14 mouse cellular contexts compared by ENCODE assay signal in genomic region chr11:99063406-99064131, GRCm38 (mm10). TPM values are rescaled to one million over a fixed set of nuclear protein-coding genes. Genes with fewer than 3 reads are reported as not detected.
DNase-seq lines count a peak whose midpoint lies in the region; ATAC-seq lines count a peak whose summit lies in the region.
"Had no signal": no experiment of that assay in that cellular context is flagged by ENCODE, and none has a peak within 500 bp of the region (broad histone marks: within the 10 kb centered on the region; RNA-seq: fewer than 3 reads in every experiment).

No protein-coding gene starts in this region.

- H3K36me3 ChIP-seq in midbrain, embryonic 12.5 days, result no peaks in the 10 kb centered on the region
- H3K36me3 ChIP-seq in midbrain, embryonic 15.5 days (replicated peaks), result no peaks in the 10 kb centered on the region
- H3K36me3 ChIP-seq in intestine, embryonic 14.5 days (ENCODE audit: control insufficient read depth, insufficient read depth, low read length), result no peaks in the 10 kb centered on the region
- no peaks in the 10 kb centered on the region for H3K36me3 ChIP-seq in limb, embryonic 13.5 days
- H3K36me3 ChIP-seq: heart, embryonic 12.5 days; lung, embryonic 15.5 days had no signal

- H3K9me3 ChIP-seq in midbrain, embryonic 12.5 days, result peaks cover 8% of the 10 kb centered on the region; the same call in 1 of the 2 replicates
- H3K9me3 ChIP-seq in midbrain, embryonic 15.5 days, result no peaks in the 10 kb centered on the region
- H3K9me3 ChIP-seq in intestine, embryonic 14.5 days (ENCODE audit: control insufficient read depth, low read length), result no peaks in the 10 kb centered on the region
- H3K9me3 ChIP-seq in limb, embryonic 13.5 days, result peaks cover 8% of the 10 kb centered on the region; the same call in 1 of the 2 replicates
- H3K9me3 ChIP-seq: lung, embryonic 15.5 days had no signal

- H3K4me3 ChIP-seq in midbrain, embryonic 12.5 days, result no peak overlapping the region
- H3K4me3 ChIP-seq in midbrain, embryonic 15.5 days, result no peak overlapping the region
- no peak overlapping the region for H3K4me3 ChIP-seq in intestine, embryonic 14.5 days (ENCODE audit: low read depth, low read length)
- no peak overlapping the region for H3K4me3 ChIP-seq in limb, embryonic 13.5 days
- H3K4me3 ChIP-seq: heart, embryonic 12.5 days; lung, embryonic 15.5 days; myocyte had no signal

- DNase-seq in intestine, embryonic 14.5 days (ENCODE audit: low spot score), result peak; percentile 56
- DNase-seq in left cerebral cortex, adult 11 months (ENCODE audit: low spot score), result no peak
- no peak for DNase-seq in T-cell, adult 2 months (ENCODE audit: low spot score)
- no peak for DNase-seq in right cerebral cortex, postnatal 36 days (ENCODE audit: low spot score in 2 of 2)
- DNase-seq: cerebellum, adult 11 months; gastrocnemius, postnatal 25 days; heart, postnatal 4 days; kidney, postnatal 10 days had no signal

- H3K4me2 ChIP-seq in midbrain, embryonic 12.5 days (replicated peaks), result no peak overlapping the region
- H3K4me2 ChIP-seq in midbrain, embryonic 15.5 days, result no peak overlapping the region
- no peak overlapping the region for H3K4me2 ChIP-seq in intestine, embryonic 14.5 days (ENCODE audit: low read length)
- H3K4me2 ChIP-seq in limb, embryonic 13.5 days (replicated peaks), result no peak overlapping the region
- H3K4me2 ChIP-seq: heart, embryonic 12.5 days; lung, embryonic 15.5 days had no signal

- H3K4me1 ChIP-seq in midbrain, embryonic 12.5 days, result no peaks in the 10 kb centered on the region
- peaks cover 4% of the 10 kb centered on the region; the same call in 1 of the 2 replicates for H3K4me1 ChIP-seq in midbrain, embryonic 15.5 days
- peaks cover 10% of the 10 kb centered on the region; the same call in 1 of the 2 replicates for H3K4me1 ChIP-seq in intestine, embryonic 14.5 days (replicated peaks; ENCODE audit: control insufficient read depth, insufficient read depth, low read length)
- H3K4me1 ChIP-seq in limb, embryonic 13.5 days, result peaks cover 34% of the 10 kb centered on the region

- H3K27ac ChIP-seq in midbrain, embryonic 12.5 days (replicated peaks), result no peak overlapping the region
- no peak overlapping the region for H3K27ac ChIP-seq in midbrain, embryonic 15.5 days
- H3K27ac ChIP-seq in intestine, embryonic 14.5 days (ENCODE audit: low read depth), result no peak overlapping the region
- peak overlapping the region; percentile 52 for H3K27ac ChIP-seq in limb, embryonic 13.5 days
- H3K27ac ChIP-seq: lung, embryonic 15.5 days had no signal

- 35% methylated on average over 8 of the region's 8 CpGs for WGBS in midbrain, embryonic 12.5 days
- WGBS in midbrain, embryonic 15.5 days, result 32% methylated on average over 8 of the region's 8 CpGs
- WGBS in intestine, embryonic 14.5 days, result 37% methylated on average over 8 of the region's 8 CpGs
- 21% methylated on average over 8 of the region's 8 CpGs for WGBS in limb, embryonic 13.5 days

- H3K9ac ChIP-seq in midbrain, embryonic 12.5 days (replicated peaks), result peak overlapping the region; percentile 34; the same call in 1 of the 2 replicates
- H3K9ac ChIP-seq in midbrain, embryonic 15.5 days, result no peak overlapping the region
- H3K9ac ChIP-seq in intestine, embryonic 14.5 days (ENCODE audit: low read length), result no peak overlapping the region
- H3K9ac ChIP-seq in limb, embryonic 13.5 days, result no peak overlapping the region
- H3K9ac ChIP-seq: heart, embryonic 12.5 days; lung, embryonic 15.5 days had no signal

- ATAC-seq in midbrain, embryonic 12.5 days (ENCODE audit: low FRiP score, low read depth), result no peak
- no peak for ATAC-seq in midbrain, embryonic 15.5 days (replicated peaks)
- no peak for ATAC-seq in intestine, embryonic 14.5 days (replicated peaks; ENCODE audit: low FRiP score, low TSS enrichment, low read depth)
- no peak for ATAC-seq in limb, embryonic 13.5 days (ENCODE audit: low FRiP score, low read depth)

- H3K27me3 ChIP-seq in midbrain, embryonic 12.5 days, result peaks cover 6% of the 10 kb centered on the region; the same call in 1 of the 2 replicates
- no peaks in the 10 kb centered on the region; the same call in 1 of the 2 replicates for H3K27me3 ChIP-seq in midbrain, embryonic 15.5 days (replicated peaks)
- no peaks in the 10 kb centered on the region for H3K27me3 ChIP-seq in intestine, embryonic 14.5 days (replicated peaks; ENCODE audit: control insufficient read depth, insufficient read depth, low read length)
- H3K27me3 ChIP-seq in limb, embryonic 13.5 days, result no peaks in the 10 kb centered on the region
- H3K27me3 ChIP-seq: heart, embryonic 12.5 days; lung, embryonic 15.5 days had no signal

RNA-seq across cellular contexts. Expression of gene Igfbp4, which starts 22.5 kb away (rescaled TPM):
- polyA plus RNA-seq in midbrain, embryonic 12.5 days (2016; fragmentation: Nextera tagmentation; extraction: Ambion mirVana), result 246 and 322 TPM in 2 replicates
- polyA plus RNA-seq in midbrain, embryonic 15.5 days (2015; fragmentation: Nextera tagmentation; extraction: Ambion mirVana), result 136 and 154 TPM in 2 replicates
- polyA plus RNA-seq in intestine, embryonic 14.5 days (2014; fragmentation: Nextera tagmentation; extraction: Ambion mirVana), result 467 and 480 TPM in 2 replicates
- 1,212 and 1,268 TPM in 2 replicates for polyA plus RNA-seq in limb, embryonic 13.5 days (2015; fragmentation: Nextera tagmentation; extraction: Ambion mirVana)

RNA-seq across cellular contexts. Expression of gene Tns4, which starts 25.5 kb away (rescaled TPM):
- 0.12 and 0.19 TPM in 2 replicates for polyA plus RNA-seq in midbrain, embryonic 12.5 days (2016; fragmentation: Nextera tagmentation; extraction: Ambion mirVana)
- polyA plus RNA-seq in midbrain, embryonic 15.5 days (2015; fragmentation: Nextera tagmentation; extraction: Ambion mirVana), result 0.09 TPM in 1 of 2 replicates, not detected in the other
- 0.70 and 0.84 TPM in 2 replicates for polyA plus RNA-seq in intestine, embryonic 14.5 days (2014; fragmentation: Nextera tagmentation; extraction: Ambion mirVana)
- polyA plus RNA-seq in limb, embryonic 13.5 days (2015; fragmentation: Nextera tagmentation; extraction: Ambion mirVana), result 0.55 and 1.2 TPM in 2 replicates

RNA-seq across cellular contexts. Expression of gene Top2a, which starts 39.6 kb away (rescaled TPM):
- polyA plus RNA-seq in midbrain, embryonic 12.5 days (2016; fragmentation: Nextera tagmentation; extraction: Ambion mirVana), result 305 and 311 TPM in 2 replicates
- polyA plus RNA-seq in midbrain, embryonic 15.5 days (2015; fragmentation: Nextera tagmentation; extraction: Ambion mirVana), result 31.8 and 33.9 TPM in 2 replicates
- polyA plus RNA-seq in intestine, embryonic 14.5 days (2014; fragmentation: Nextera tagmentation; extraction: Ambion mirVana), result 248 and 272 TPM in 2 replicates
- 270 and 275 TPM in 2 replicates for polyA plus RNA-seq in limb, embryonic 13.5 days (2015; fragmentation: Nextera tagmentation; extraction: Ambion mirVana)
